In genomic region chr13:95859271-95859670, GRCm38 (mm10) we compare ENCODE assay signal across 26 mouse cellular contexts. TPM values are rescaled to one million over a fixed set of nuclear protein-coding genes. Genes with fewer than 3 reads are reported as not detected.
DNase-seq lines count a peak whose midpoint lies in the region; ATAC-seq and TF ChIP-seq lines count a peak whose summit lies in the region.
"Had no signal": no experiment of that assay in that cellular context is flagged by ENCODE, and none has a peak within 500 bp of the region (broad histone marks: within the 10 kb centered on the region; RNA-seq: fewer than 3 reads in every experiment).

No protein-coding gene starts in this region.

- H3K4me3 ChIP-seq in liver, postnatal 0 days (ENCODE audit: low read depth, low read length), result no peak overlapping the region
- H3K4me3 ChIP-seq in liver, embryonic 12.5 days, result no peak overlapping the region
- no peak overlapping the region for H3K4me3 ChIP-seq in hindbrain, embryonic 11.5 days (ENCODE audit: low read depth, low read length)
- H3K4me3 ChIP-seq: embryonic facial prominence, embryonic 10.5 days; embryonic facial prominence, embryonic 15.5 days; forebrain, embryonic 13.5 days; hindbrain, embryonic 12.5 days; left cerebral cortex, adult 2 months; limb, embryonic 13.5 days; midbrain, embryonic 15.5 days had no signal

- H3K4me1 ChIP-seq in liver, postnatal 0 days (ENCODE audit: insufficient read depth), result peaks cover 15% of the 10 kb centered on the region
- H3K4me1 ChIP-seq in liver, embryonic 12.5 days, result peaks cover 7% of the 10 kb centered on the region
- H3K4me1 ChIP-seq in hindbrain, embryonic 11.5 days (replicated peaks; ENCODE audit: control insufficient read depth, insufficient read depth, low read length), result no peaks in the 10 kb centered on the region
- H3K4me1 ChIP-seq: forebrain, embryonic 13.5 days; hindbrain, embryonic 12.5 days; midbrain, embryonic 15.5 days had no signal

- no peaks in the 10 kb centered on the region for H3K9me3 ChIP-seq in liver, postnatal 0 days (ENCODE audit: low read length)
- no peaks in the 10 kb centered on the region for H3K9me3 ChIP-seq in liver, embryonic 12.5 days (replicated peaks)
- H3K9me3 ChIP-seq in hindbrain, embryonic 11.5 days (ENCODE audit: control insufficient read depth, low read length), result no peaks in the 10 kb centered on the region
- H3K9me3 ChIP-seq: embryonic facial prominence, embryonic 10.5 days; embryonic facial prominence, embryonic 15.5 days; forebrain, embryonic 13.5 days; G1E; hindbrain, embryonic 12.5 days; limb, embryonic 13.5 days; midbrain, embryonic 15.5 days had no signal

- WGBS in liver, postnatal 0 days (ENCODE audit: insufficient replicate concordance), result 54% methylated on average over 4 of the region's 4 CpGs
- WGBS in liver, embryonic 12.5 days (ENCODE audit: insufficient replicate concordance), result 68% methylated on average over 4 of the region's 4 CpGs
- 86% methylated on average over 4 of the region's 4 CpGs for WGBS in hindbrain, embryonic 11.5 days

- DNase-seq in kidney, adult 8-10 months, result peak; percentile 15 to 44
- no peak for DNase-seq in kidney, postnatal 10 days
- DNase-seq in liver, postnatal 0 days, result no peak
- no peak for DNase-seq in hindbrain, embryonic 11.5 days (ENCODE audit: low spot score)
- no peak for DNase-seq in heart, postnatal 10 days
- DNase-seq: cerebellum, adult 2 months; cerebellum, postnatal 14 days; gastrocnemius, postnatal 14 days; lung, embryonic 14.5 days; lung, postnatal 14 days; right cerebral cortex, postnatal 25 days; spleen, adult 18-20 months; thymus, postnatal 14 days had no signal

- H3K27me3 ChIP-seq in liver, postnatal 0 days (ENCODE audit: insufficient read depth, low read length), result no peaks in the 10 kb centered on the region
- H3K27me3 ChIP-seq in liver, embryonic 12.5 days (replicated peaks), result no peaks in the 10 kb centered on the region
- H3K27me3 ChIP-seq in hindbrain, embryonic 11.5 days (ENCODE audit: control insufficient read depth, insufficient read depth, low read length), result no peaks in the 10 kb centered on the region
- H3K27me3 ChIP-seq: embryonic facial prominence, embryonic 15.5 days; forebrain, embryonic 13.5 days; hindbrain, embryonic 12.5 days; midbrain, embryonic 15.5 days had no signal

- intact Hi-C loops in heart, postnatal 10 days (cut with DNase I), result no loop called here

- H3K27ac ChIP-seq in liver, postnatal 0 days (ENCODE audit: low read depth), result 0 out of 2 replicates have a peak overlapping the region, but pooled peaks have one; percentile 2
- no peak overlapping the region for H3K27ac ChIP-seq in liver, embryonic 12.5 days
- H3K27ac ChIP-seq in hindbrain, embryonic 11.5 days (ENCODE audit: low read depth, low read length), result no peak overlapping the region
- H3K27ac ChIP-seq: embryonic facial prominence, embryonic 10.5 days; embryonic facial prominence, embryonic 15.5 days; forebrain, embryonic 13.5 days; hindbrain, embryonic 12.5 days; hindbrain, postnatal 0 days; left cerebral cortex, adult 2 months; limb, embryonic 13.5 days; liver, embryonic 14.5 days; midbrain, embryonic 15.5 days had no signal

- ATAC-seq in liver, postnatal 0 days, result peak; percentile 63; the same call in 1 of the 2 replicates
- ATAC-seq in liver, embryonic 12.5 days, result no peak
- peak; percentile 48 for ATAC-seq in inflammation-experienced regulatory T-cells, adult 6 months
- ATAC-seq in hindbrain, embryonic 11.5 days (ENCODE audit: low FRiP score), result no peak
- ATAC-seq: forebrain, embryonic 13.5 days; hindbrain, postnatal 0 days; intestine, embryonic 16.5 days; midbrain, embryonic 15.5 days had no signal

- no peak for TF ChIP-seq CTCF in liver, postnatal 0 days (IDR thresholded peaks at IDR 0.05; ENCODE audit: low read depth)

- H3K36me3 ChIP-seq in liver, postnatal 0 days (replicated peaks; ENCODE audit: insufficient read depth, low read length), result no peaks in the 10 kb centered on the region
- H3K36me3 ChIP-seq in liver, embryonic 12.5 days, result no peaks in the 10 kb centered on the region
- H3K36me3 ChIP-seq in hindbrain, embryonic 11.5 days (ENCODE audit: control insufficient read depth, insufficient read depth, low read length), result no peaks in the 10 kb centered on the region
- H3K36me3 ChIP-seq: embryonic facial prominence, embryonic 10.5 days; embryonic facial prominence, embryonic 15.5 days; G1E; hindbrain, embryonic 12.5 days; limb, embryonic 13.5 days; midbrain, embryonic 15.5 days had no signal

- no peak overlapping the region for H3K9ac ChIP-seq in liver, postnatal 0 days (replicated peaks)
- no peak overlapping the region for H3K9ac ChIP-seq in liver, embryonic 12.5 days
- no peak overlapping the region for H3K9ac ChIP-seq in hindbrain, embryonic 11.5 days (ENCODE audit: low read depth, low read length)
- H3K9ac ChIP-seq: embryonic facial prominence, embryonic 15.5 days; forebrain, embryonic 13.5 days; hindbrain, embryonic 12.5 days; limb, embryonic 13.5 days; liver, embryonic 14.5 days; lung, embryonic 14.5 days; midbrain, embryonic 15.5 days had no signal

- TF ChIP-seq EP300 in liver, postnatal 0 days (IDR thresholded peaks at IDR 0.05; ENCODE audit: low read depth), result peak; percentile 58; the same call in 1 of the 2 replicates

- H3K4me2 ChIP-seq in liver, postnatal 0 days (ENCODE audit: low read depth, low read length), result no peak overlapping the region
- no peak overlapping the region for H3K4me2 ChIP-seq in liver, embryonic 12.5 days
- no peak overlapping the region for H3K4me2 ChIP-seq in hindbrain, embryonic 11.5 days (replicated peaks; ENCODE audit: low read depth, low read length)
- H3K4me2 ChIP-seq: embryonic facial prominence, embryonic 15.5 days; forebrain, embryonic 13.5 days; hindbrain, embryonic 12.5 days; limb, embryonic 13.5 days; lung, embryonic 14.5 days; midbrain, embryonic 15.5 days had no signal

RNA-seq across cellular contexts. Expression of gene Iqgap2, which starts 32.5 kb away (rescaled TPM):
- 23.5 and 24.6 TPM in 2 replicates for polyA plus RNA-seq in liver, postnatal 0 days (2015; fragmentation: Nextera tagmentation; extraction: Ambion mirVana)
- polyA plus RNA-seq in liver, embryonic 12.5 days (2016; fragmentation: Nextera tagmentation; extraction: Ambion mirVana), result 14.5 and 14.7 TPM in 2 replicates
- 10 to 100 TPM; 12.7 to 20.0 (median 13.9) TPM for polyA plus RNA-seq in inflammation-experienced regulatory T-cells, adult 6 months (2017; shearing (Covaris generic))
- polyA plus RNA-seq in hindbrain, embryonic 11.5 days (2014; fragmentation: Nextera tagmentation; extraction: Ambion mirVana), result 17.7 and 20.7 TPM in 2 replicates
- 1 to 10 TPM; 2.3 to 3.1 TPM for total RNA-seq in heart, postnatal 10 days (2021)

Comparison
In these comparisons a context has a peak if more than half of its experiments do, and no peak if none do; other contexts are left out.
1. DNase-seq: peak in kidney, adult 8-10 months (2 of 2); none in kidney, postnatal 10 days (single experiment), liver, postnatal 0 days (single experiment), hindbrain, embryonic 11.5 days (single experiment) and heart, postnatal 10 days (0 of 2).
2. ATAC-seq: peak in liver, postnatal 0 days (single experiment) and inflammation-experienced regulatory T-cells, adult 6 months (single experiment); none in liver, embryonic 12.5 days (single experiment) and hindbrain, embryonic 11.5 days (single experiment).